Mouse (Mus musculus) bone marrow, adult 2 months (tissue): ENCODE data around the gene Sppl2c.

ENCODE experiments used
- CTCF ChIP-seq: fragments of 200-500 bp; IDR thresholded peaks from 2 replicates; pipeline ENCODE4 v1.5.1; 2011; ENCODE audit warnings: low read length, control low read depth; ENCODE audit not compliant: control insufficient read depth, insufficient read depth
- POLR2A ChIP-seq: fragments of 200-500 bp; IDR thresholded peaks from 2 replicates; pipeline ENCODE4 v1.6.1; 2011; ENCODE audit warnings: low read depth, mild to moderate bottlenecking, control low read depth, low read length, borderline replicate concordance; ENCODE audit not compliant: control insufficient read depth

DNA sequence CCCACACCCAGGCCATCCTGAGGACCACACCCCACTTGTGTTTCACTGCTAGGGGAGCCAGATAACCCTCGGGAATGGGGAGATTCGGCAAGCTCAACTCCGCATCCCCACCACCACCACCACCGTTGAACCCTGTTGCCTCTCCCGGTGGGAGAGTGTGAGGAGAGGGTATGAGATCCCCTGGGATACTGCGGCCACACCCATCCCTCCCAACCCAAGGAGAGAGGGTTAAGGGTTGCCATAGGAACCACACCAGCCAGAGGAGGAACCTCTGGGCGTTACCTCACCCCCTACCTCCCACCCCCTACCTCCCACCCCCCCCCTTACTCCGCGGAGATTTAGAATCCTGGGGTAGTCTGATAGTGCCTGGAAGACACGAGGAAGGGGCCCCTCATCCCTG lies 47.0 kb downstream of the Sppl2c start:
- no peak for TF ChIP-seq CTCF
- no peak for TF ChIP-seq POLR2A
